Mouse (Mus musculus): ENCODE measurements around the gene Ell2.

Gene Ell2

DNA sequence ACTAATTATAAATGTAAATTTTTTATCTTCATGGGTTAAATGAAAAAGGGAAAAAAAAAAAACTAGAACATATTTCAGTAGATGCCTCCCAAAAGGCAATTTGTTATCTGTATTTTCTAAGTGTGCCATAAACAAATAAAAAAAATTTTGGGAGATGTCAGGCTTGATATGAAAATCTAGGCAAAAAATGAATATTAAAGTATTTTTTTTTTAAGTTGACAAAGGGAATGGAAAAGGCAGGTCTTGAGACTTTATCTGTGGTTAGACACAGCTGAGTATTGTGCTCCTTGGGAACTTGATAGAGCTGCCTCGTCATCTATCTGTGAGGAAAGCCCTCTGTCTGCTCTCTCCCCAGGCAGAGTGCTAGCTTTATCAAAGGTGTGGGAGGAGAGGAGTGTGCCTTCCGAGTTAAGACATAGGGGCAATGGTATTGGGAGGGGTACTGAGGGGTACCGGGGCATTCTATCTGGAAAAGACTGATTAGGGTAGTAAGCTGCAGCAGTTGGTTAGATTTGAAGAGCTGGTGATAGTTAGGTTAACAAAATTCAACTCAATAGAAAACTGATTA is 27.1 kb downstream of the Ell2 start:
- DNase-seq: no peak

DNA sequence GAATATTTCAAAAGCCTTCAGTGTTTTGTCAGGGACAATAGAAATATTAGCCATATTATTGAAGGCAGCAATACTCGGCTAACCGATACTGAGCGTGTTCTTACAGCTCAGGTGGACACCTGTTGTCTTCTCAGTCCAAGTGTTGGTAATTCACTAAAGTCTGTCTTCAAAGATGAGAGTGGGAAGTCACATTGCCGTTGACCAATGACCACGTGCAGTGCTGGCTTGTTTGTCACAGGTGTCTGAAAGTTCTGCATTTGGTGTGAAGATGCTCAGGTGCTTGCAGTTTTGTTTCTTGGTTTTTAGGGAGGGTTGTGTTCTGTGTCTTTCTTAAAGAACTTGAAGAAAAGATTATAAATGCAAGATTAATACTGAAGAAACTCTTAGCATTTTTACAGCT is 27.7 kb downstream of the Ell2 start:
- no peak for DNase-seq

- DNase-seq: no peak
Measured at GRCm38 (mm10) chr13:75735606-75736005, 29.0 kb downstream of the Ell2 start.

- DNase-seq: no peak
Measured at GRCm38 (mm10) chr13:75737991-75738390, 31.4 kb downstream of the Ell2 start.

- DNase-seq: no peak
Measured at GRCm38 (mm10) chr13:75738536-75738935, 32.0 kb downstream of the Ell2 start.

DNA sequence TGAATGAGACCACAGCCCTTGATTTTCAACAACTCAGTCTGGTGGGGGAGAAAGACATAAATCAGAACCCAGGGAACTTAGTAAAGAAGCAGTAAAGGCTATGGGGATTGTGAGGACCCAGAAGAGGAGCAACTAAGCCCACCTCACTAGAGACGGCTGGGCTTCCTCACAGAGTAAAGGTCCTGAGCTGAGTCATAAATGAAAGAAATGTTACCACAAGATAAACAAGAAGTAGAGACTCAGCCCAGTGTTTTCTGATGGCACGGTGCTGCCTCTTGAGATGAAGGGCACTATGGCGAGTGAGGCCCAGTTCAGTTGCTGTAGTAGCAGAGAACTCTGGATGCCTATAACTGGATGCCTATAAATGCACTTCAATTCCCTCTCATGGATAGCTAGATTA is 32.4 kb downstream of the Ell2 start:
- no peak for DNase-seq

DNA sequence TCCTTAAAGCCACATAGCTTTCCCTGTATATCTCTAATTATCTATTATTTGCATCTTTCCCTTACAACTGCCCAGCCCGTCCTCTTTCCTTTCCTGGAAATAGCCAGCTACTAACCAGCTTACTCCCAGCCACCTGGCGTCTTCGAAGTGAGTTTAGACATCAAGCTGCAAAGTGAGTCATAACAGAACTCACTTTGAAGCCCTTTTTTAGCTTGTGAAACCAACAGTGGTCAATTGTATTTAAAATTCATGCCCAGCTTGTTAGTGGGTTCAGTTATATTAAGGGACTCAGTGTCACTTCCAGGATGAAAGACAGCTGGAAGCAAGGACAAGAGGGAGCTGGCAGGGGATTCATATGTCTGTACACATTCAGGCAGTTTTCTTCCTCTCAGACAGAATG is 33.5 kb downstream of the Ell2 start:
- no peak for DNase-seq

GRCm38 (mm10) chr13:75741119-75741518 is 34.6 kb downstream of the Ell2 start:
- DNase-seq: no peak

DNA sequence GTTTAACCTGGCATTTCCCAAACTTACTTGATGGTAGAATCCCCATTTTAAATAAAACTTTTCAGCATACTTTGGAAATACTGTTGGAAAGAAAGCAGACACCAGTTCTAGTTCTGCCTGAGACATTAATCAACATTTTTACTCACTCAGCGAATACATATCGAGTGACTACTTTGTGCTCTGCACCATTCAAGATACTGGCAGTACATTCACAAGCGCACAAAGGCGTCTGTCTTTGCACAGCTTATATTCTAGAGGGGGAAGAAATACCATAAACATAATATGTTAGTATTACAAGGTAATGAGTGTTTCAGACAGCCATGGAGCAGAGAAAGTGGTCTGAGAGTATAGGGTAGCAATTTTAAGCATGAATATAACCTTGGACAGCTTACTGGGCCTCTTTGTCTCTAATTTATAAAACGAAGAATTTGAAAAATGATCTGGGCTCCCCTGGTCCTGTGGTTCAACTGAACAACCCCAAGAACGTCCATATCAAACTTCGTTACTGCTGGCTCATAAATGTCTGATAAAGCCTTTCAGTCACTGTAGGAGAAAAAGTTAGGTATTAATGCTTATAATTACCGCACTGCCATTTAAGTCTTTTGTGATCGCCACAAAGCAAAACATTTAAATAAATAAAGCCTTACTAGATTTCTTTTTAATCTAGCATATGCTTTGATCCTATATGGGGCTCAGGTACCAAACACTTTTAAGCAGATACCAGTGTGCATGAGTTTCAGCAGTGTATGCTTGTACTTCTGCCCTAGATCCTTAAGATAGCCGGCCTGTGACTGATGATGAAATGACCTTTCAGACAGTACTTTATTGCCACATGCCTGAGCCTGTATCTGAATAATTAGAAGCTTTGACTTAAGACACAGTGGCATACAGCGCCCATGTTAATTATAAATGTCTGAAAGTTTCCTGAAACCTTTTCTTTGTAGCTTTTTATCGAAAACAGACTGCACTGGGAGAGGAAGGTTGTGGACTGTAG is 35.5 kb downstream of the Ell2 start:
- no peak for DNase-seq

DNA sequence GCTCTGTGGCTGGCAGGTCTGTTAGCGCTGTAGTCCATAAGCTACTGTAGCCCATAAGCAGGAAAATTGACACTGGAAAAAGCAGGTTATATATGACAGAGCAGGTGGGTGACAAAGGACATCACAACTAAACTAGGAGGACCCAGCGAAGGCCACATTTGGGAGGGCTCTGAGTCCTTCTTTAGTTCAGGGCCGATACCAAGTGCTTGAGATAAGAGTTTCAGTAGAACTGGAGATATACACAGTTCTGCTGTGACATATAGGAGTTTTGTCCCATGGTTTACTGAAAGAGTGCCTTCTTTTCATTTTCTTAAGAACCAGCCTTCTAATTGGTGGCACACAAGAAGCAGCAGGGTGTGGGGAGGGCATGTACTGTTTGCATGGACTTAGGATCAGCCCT is 36.4 kb downstream of the Ell2 start:
- no peak for DNase-seq

- DNase-seq: no peak
Measured at GRCm38 (mm10) chr13:75744065-75744464, 37.5 kb downstream of the Ell2 start.

GRCm38 (mm10) chr13:75745328-75745727 is 38.8 kb downstream of the Ell2 start:
- DNase-seq: no peak

- no peak for DNase-seq
Measured at GRCm38 (mm10) chr13:75747265-75747664, 40.7 kb downstream of the Ell2 start.

- no peak for DNase-seq
Measured at GRCm38 (mm10) chr13:75748685-75749084, 42.1 kb downstream of the Ell2 start.

DNA sequence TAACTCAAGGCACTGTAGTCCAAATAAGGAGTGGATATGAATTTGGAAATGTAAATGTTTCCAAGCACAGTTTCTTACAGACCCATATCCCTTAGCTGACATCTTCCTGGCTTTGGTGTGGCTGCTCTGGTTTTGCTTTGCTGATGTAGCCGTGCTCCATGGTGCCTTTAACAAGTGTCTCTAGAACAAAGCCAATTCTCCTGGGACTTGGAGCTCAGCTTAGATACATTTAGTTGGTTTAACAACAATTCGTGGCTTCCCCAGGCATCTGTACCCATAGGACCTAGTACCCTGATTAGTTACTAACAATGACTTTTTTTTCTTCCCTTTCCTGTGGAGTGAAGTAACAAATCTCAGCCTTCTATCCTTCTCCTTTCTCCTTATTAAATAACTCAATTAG is 44.2 kb downstream of the Ell2 start:
- no peak for DNase-seq

GRCm38 (mm10) chr13:75752216-75752938 is 45.8 kb downstream of the Ell2 start:
- DNase-seq: peak; percentile 95

DNA sequence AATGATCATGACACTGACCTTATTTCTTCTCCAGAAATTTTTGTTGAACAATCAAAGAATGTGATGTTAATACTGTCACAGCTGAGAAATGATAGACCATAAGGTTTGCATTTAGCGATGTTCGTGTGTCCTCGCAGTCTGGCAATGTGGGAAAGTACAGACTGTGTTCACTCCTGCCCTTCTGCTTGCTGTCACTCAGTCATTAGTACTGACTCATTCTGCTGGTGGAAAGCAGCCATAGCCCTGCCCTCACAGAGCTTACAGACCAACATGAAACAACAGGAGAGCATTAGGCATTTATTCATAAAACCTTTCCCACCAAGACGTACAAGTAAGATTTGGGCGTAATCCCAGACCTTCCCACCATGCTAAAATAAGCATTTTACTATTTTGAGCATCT is 47.8 kb downstream of the Ell2 start:
- DNase-seq: no peak

- no peak for DNase-seq
Measured at GRCm38 (mm10) chr13:75760859-75761548, 54.4 kb downstream of the Ell2 start.

DNA sequence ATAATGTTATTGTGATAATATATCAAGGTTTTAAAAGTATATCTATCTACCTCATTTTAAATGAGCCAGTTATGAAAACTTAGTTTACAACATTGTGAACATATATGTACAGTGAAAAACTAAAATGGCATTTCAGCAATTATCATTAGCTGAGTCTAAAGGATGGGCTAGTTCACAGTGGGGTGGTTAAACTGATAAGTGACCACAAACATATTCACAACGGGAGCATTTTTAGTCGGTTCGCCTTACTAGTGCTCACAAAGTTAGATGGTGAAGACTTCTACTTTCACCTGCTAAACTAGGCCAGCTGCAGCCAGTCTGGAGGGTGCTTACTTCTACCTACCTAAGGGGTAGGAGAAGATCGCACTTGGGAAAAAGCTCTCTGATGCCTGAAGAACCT is 56.2 kb downstream of the Ell2 start:
- DNase-seq: no peak

DNA sequence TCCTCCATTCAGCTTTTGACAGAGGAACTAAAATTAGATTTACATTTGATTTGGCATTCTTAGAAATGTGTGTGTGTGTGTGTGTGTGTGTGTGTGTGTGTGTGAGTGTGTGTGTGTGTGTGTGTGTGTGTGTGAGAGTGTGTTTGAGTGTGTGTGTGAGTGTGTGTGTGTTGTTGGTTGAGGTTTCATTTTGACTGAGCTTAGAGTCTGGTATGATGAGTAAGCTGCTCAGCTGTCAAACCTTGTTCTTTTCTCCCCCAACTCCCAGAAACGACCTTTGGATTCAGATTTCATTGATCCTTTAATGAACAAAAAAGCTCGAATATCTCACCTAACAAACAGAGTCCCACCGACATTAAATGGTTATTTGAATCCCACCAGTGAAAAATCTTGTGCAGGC is 56.7 kb downstream of the Ell2 start:
- no peak for DNase-seq

GRCm38 (mm10) chr13:75765742-75766141 is 59.2 kb downstream of the Ell2 start:
- no peak for DNase-seq

- no peak for DNase-seq
Measured at GRCm38 (mm10) chr13:75766238-75766637, 59.7 kb downstream of the Ell2 start.

DNA sequence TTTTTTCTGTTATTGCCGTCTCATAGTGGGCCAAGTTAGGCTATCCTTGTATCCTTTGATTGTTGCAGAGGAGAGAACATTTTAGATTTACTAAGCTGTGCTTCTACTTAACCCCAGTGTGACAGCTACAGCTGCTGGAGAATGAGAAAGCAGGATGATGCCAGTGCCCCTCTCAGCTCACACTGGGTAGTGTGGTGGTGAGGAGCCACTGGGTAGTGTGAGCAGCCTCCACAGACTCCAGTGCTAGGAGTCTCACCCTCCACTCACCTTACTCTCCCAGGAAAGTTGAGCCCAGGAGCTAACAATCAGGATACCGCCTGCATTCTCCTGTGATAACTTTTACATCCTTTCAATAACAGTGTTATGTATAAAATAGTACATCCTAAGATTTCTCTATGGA is 60.4 kb downstream of the Ell2 start:
- DNase-seq: no peak

Data from kidney, postnatal 14 days (tissue).